Mouse (Mus musculus) lung, adult 2 months (tissue): ENCODE data around the gene Hspa12b.

ENCODE experiments used
- CTCF ChIP-seq: fragments of 200-500 bp; IDR thresholded peaks from 2 replicates; pipeline ENCODE4 v1.5.1; 2011; ENCODE audit warnings: mild to moderate bottlenecking, low read length, control low read depth; ENCODE audit not compliant: insufficient read depth
- POLR2A ChIP-seq: fragments of 200-500 bp; IDR thresholded peaks from 2 replicates; pipeline ENCODE4 v1.6.1; 2011; ENCODE audit warnings: low read depth, mild to moderate bottlenecking, control low read depth, low read length, borderline replicate concordance; ENCODE audit errors: extremely low read depth

DNA sequence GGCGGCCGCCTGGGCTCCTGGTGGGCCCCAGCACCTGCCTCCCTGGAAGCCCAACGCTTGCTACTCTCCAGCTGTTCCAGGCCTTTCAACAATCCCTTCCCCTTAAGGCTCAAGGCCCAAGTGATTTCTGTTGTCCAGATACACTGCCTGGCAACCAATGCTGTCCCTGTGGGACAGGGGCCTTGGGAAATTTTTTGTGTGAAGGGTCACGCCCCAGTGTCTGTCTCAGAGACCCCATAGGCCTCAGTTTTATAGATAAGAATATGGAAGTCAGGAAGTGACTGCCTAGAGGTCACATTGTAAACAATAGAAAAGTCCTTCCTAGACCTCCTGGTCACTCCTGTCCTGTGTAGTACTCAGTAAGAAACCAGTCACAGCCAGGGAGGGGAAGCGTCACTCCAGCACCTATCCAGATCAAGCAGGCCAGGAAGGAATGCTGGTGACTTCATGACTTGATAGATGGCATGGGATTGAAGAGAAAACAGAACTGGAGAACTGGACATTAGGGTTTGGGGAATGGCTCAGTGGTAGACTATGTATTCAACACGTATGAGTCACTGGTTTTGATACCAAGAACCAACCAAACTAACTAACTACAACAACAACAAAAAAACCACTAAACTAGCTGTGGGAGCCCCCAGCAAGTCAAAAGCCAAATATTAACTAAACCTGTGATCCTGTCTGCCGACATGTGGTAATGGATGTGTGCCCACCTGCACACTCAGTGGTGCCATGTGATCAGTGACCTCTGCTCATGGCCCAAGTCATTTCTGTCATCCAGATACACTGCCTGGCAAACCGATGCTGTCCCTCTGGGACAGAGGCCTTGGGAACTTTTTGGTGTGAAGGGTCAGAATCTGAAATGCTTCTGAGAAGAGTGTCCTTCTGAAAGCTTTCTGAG lies 21.5 kb downstream of the Hspa12b start:
- TF ChIP-seq POLR2A = no peak
- no peak for TF ChIP-seq CTCF
